11 mouse cellular contexts compared by ENCODE assay signal in genomic region chr1:155232385-155232784, GRCm38 (mm10). TPM values are rescaled to one million over a fixed set of nuclear protein-coding genes. Genes with fewer than 3 reads are reported as not detected.
A peak's percentile ranks its signal among the peaks of the same experiment; 100 is the strongest.
DNase-seq lines count a peak whose midpoint lies in the region; ATAC-seq lines count a peak whose summit lies in the region.
"Had no signal": no experiment of that assay in that cellular context is flagged by ENCODE, and none has a peak within 500 bp of the region (broad histone marks: within the 10 kb centered on the region; RNA-seq: fewer than 3 reads in every experiment).

No protein-coding gene starts in this region.

- 78% methylated on average over 12 of the region's 12 CpGs for WGBS in heart, embryonic 11.5 days (ENCODE audit: insufficient replicate concordance)
- 73% methylated on average over 12 of the region's 12 CpGs for WGBS in hindbrain, embryonic 13.5 days
- 40% methylated on average over 12 of the region's 12 CpGs for WGBS in midbrain, embryonic 11.5 days

- no peak for ATAC-seq in heart, embryonic 11.5 days (replicated peaks; ENCODE audit: insufficient number of reproducible peaks, low FRiP score, low TSS enrichment)
- ATAC-seq in hindbrain, embryonic 13.5 days (ENCODE audit: low FRiP score), result no peak
- ATAC-seq in midbrain, embryonic 11.5 days (ENCODE audit: low FRiP score), result no peak
- ATAC-seq: CD4-positive, CD25-positive, alpha-beta regulatory T cell, adult 4 months had no signal

- H3K9ac ChIP-seq in heart, embryonic 11.5 days (ENCODE audit: low read depth, low read length), result peak overlapping the region; percentile 39; the same call in 1 of the 2 replicates
- 0 out of 2 replicates have a peak overlapping the region, but pooled peaks have one; percentile 25 for H3K9ac ChIP-seq in hindbrain, embryonic 13.5 days
- peak overlapping the region; percentile 40 for H3K9ac ChIP-seq in midbrain, embryonic 11.5 days (ENCODE audit: low read length)

- no peaks in the 10 kb centered on the region for H3K9me3 ChIP-seq in heart, embryonic 11.5 days (replicated peaks; ENCODE audit: control insufficient read depth, low read length)
- no peaks in the 10 kb centered on the region for H3K9me3 ChIP-seq in hindbrain, embryonic 13.5 days
- no peaks in the 10 kb centered on the region for H3K9me3 ChIP-seq in midbrain, embryonic 11.5 days (ENCODE audit: control insufficient read depth, low read length)

- peaks cover 58% of the 10 kb centered on the region for H3K4me1 ChIP-seq in heart, embryonic 11.5 days (ENCODE audit: control insufficient read depth, insufficient read depth, low read length)
- H3K4me1 ChIP-seq in hindbrain, embryonic 13.5 days (replicated peaks), result peaks cover 94% of the 10 kb centered on the region
- peaks cover 54% of the 10 kb centered on the region for H3K4me1 ChIP-seq in midbrain, embryonic 11.5 days (ENCODE audit: control insufficient read depth, insufficient read depth, low read length)

- H3K4me3 ChIP-seq in heart, embryonic 11.5 days (ENCODE audit: low read depth, low read length), result no peak overlapping the region
- no peak overlapping the region for H3K4me3 ChIP-seq in hindbrain, embryonic 13.5 days
- H3K4me3 ChIP-seq in midbrain, embryonic 11.5 days (ENCODE audit: low read depth, low read length), result no peak overlapping the region

- DNase-seq in heart, postnatal 10 days, result no peak
- peak; percentile 62 to 64 for DNase-seq in cerebellum, postnatal 14 days
- no peak for DNase-seq in midbrain, embryonic 11.5 days (ENCODE audit: low spot score, missing footprints)
- DNase-seq in adrenal gland, adult 8-10 months, result no peak
- no peak for DNase-seq in T-cell, adult 2 months (ENCODE audit: low spot score)
- no peak for DNase-seq in spleen, adult 18-20 months
- DNase-seq: layer of hippocampus, adult 9-11 months had no signal

- H3K4me2 ChIP-seq in heart, embryonic 11.5 days, result no peak overlapping the region
- H3K4me2 ChIP-seq in hindbrain, embryonic 13.5 days, result no peak overlapping the region
- H3K4me2 ChIP-seq in midbrain, embryonic 11.5 days, result no peak overlapping the region

- H3K36me3 ChIP-seq in heart, embryonic 11.5 days (ENCODE audit: control insufficient read depth, insufficient read depth, low read length), result no peaks in the 10 kb centered on the region; the same call in 1 of the 2 replicates
- no peaks in the 10 kb centered on the region for H3K36me3 ChIP-seq in hindbrain, embryonic 13.5 days
- H3K36me3 ChIP-seq in midbrain, embryonic 11.5 days (ENCODE audit: control insufficient read depth, insufficient read depth, low read length), result no peaks in the 10 kb centered on the region

- intact Hi-C loops in heart, postnatal 10 days (cut with DNase I), result loop anchor here (5.0 kb wide), 1 partner anchor 295 kb away; no protein-coding TSS in a partner anchor

- H3K27ac ChIP-seq in heart, embryonic 11.5 days (ENCODE audit: low read depth, low read length), result no peak overlapping the region
- H3K27ac ChIP-seq in hindbrain, embryonic 13.5 days, result peak overlapping the region; percentile 94
- H3K27ac ChIP-seq in midbrain, embryonic 11.5 days (ENCODE audit: low read depth, low read length), result peak overlapping the region; percentile 44
- H3K27ac ChIP-seq: macrophage had no signal

- no peaks in the 10 kb centered on the region for H3K27me3 ChIP-seq in heart, embryonic 11.5 days (ENCODE audit: control insufficient read depth, insufficient read depth, low read length)
- H3K27me3 ChIP-seq in hindbrain, embryonic 13.5 days, result no peaks in the 10 kb centered on the region
- H3K27me3 ChIP-seq in midbrain, embryonic 11.5 days (ENCODE audit: control insufficient read depth, insufficient read depth, low read length), result no peaks in the 10 kb centered on the region

RNA-seq across cellular contexts. Expression of gene BC034090, which starts 11.9 kb away (rescaled TPM):
- polyA plus RNA-seq in heart, embryonic 11.5 days (2014; fragmentation: Nextera tagmentation; extraction: Ambion mirVana), result 3.9 and 5.4 TPM in 2 replicates
- 10 to 100 TPM; 53.6 to 56.7 TPM for total RNA-seq in heart, postnatal 10 days (2021)
- polyA plus RNA-seq in hindbrain, embryonic 13.5 days (2015; fragmentation: Nextera tagmentation; extraction: Ambion mirVana), result 3.9 and 4.7 TPM in 2 replicates
- 2.7 and 3.1 TPM in 2 replicates for polyA plus RNA-seq in midbrain, embryonic 11.5 days (2014; fragmentation: Nextera tagmentation; extraction: Ambion mirVana)
- 10 to 100 TPM; 28.2 to 60.1 (median 36.1) TPM for total RNA-seq in adrenal gland, adult 8-10 months (2022)
- polyA plus RNA-seq: macrophage had no signal

Comparison
In these comparisons a context has a peak if more than half of its experiments do, and no peak if none do; other contexts are left out.
1. DNase-seq: peak in cerebellum, postnatal 14 days (2 of 2); none in heart, postnatal 10 days (0 of 2), midbrain, embryonic 11.5 days (single experiment), adrenal gland, adult 8-10 months (single experiment), T-cell, adult 2 months (single experiment) and spleen, adult 18-20 months (0 of 2).
2. Peak in every context shown above with its lines, with median percentiles within 50 percentile points of each other: H3K9ac ChIP-seq.